ENCODE assay signal across 8 mouse cellular contexts in genomic region chr7:4619979-4620378, GRCm38 (mm10). TPM values are rescaled to one million over a fixed set of nuclear protein-coding genes. Genes with fewer than 3 reads are reported as not detected.
A peak's percentile ranks its signal among the peaks of the same experiment; 100 is the strongest.
DNase-seq lines count a peak whose midpoint lies in the region; ATAC-seq lines count a peak whose summit lies in the region.

No protein-coding gene starts in this region.

- no peak overlapping the region for H3K27ac ChIP-seq in forebrain, embryonic 16.5 days (ENCODE audit: low read length)

- no peaks in the 10 kb centered on the region for H3K9me3 ChIP-seq in forebrain, embryonic 16.5 days (ENCODE audit: control insufficient read depth, low read length)

- no peak overlapping the region for H3K4me3 ChIP-seq in forebrain, embryonic 16.5 days (replicated peaks; ENCODE audit: low read length)

- peak; percentile 87 for ATAC-seq in common myeloid progenitor, adult 5-6 weeks (replicated peaks; ENCODE audit: low read depth, poor library complexity, severe bottlenecking)
- no peak for ATAC-seq in forebrain, embryonic 16.5 days

- DNase-seq in heart, postnatal 14 days, result peak; percentile 51 to 64
- no peak for DNase-seq in heart, adult 9 months (ENCODE audit: low spot score in 2 of 2)
- peak; percentile 51 for DNase-seq in CD4-positive helper T cell, adult 2 months (ENCODE audit: low read depth, low spot score)
- DNase-seq in liver, result peak; percentile 75
- no peak for DNase-seq in frontal cortex, postnatal 14 days (ENCODE audit: low spot score in 2 of 2)
- DNase-seq in left cerebral cortex, adult 9 months (ENCODE audit: low spot score in 2 of 2), result no peak

- no peaks in the 10 kb centered on the region for H3K4me1 ChIP-seq in forebrain, embryonic 16.5 days (replicated peaks; ENCODE audit: control insufficient read depth, insufficient read depth, low read length)

- H3K27me3 ChIP-seq in forebrain, embryonic 16.5 days (replicated peaks; ENCODE audit: control insufficient read depth, insufficient read depth, low read length), result no peaks in the 10 kb centered on the region

- H3K36me3 ChIP-seq in forebrain, embryonic 16.5 days (ENCODE audit: control insufficient read depth, insufficient read depth), result no peaks in the 10 kb centered on the region

- intact Hi-C loops in heart, postnatal 14 days (cut with DNase I), result loop anchor here (5.0 to 10.0 kb wide), 2 partner anchors 172 to 325 kb away; partner anchors contain the start of gene Rpl28

- H3K9ac ChIP-seq in forebrain, embryonic 16.5 days (replicated peaks; ENCODE audit: low read depth, low read length), result no peak overlapping the region

- no peak overlapping the region for H3K4me2 ChIP-seq in forebrain, embryonic 16.5 days (ENCODE audit: low read length)

- 42% methylated on average over 1 of the region's 1 CpGs for WGBS in forebrain, embryonic 16.5 days

RNA-seq across cellular contexts. Expression of gene Tmem86b, which starts 11.2 kb away (rescaled TPM):
- total RNA-seq in heart, postnatal 14 days (2021), result 1 to 10 TPM; 6.8 to 7.4 TPM
- 8.6 and 18.7 TPM in 2 replicates for total RNA-seq in common myeloid progenitor, adult 5-6 weeks (2017)
- 2.0 and 2.9 TPM in 2 replicates for polyA plus RNA-seq in forebrain, embryonic 16.5 days (2015; fragmentation: Nextera tagmentation; extraction: Ambion mirVana)

RNA-seq across cellular contexts. Expression of gene Ptprh, which starts 16.1 kb away (rescaled TPM):
- not detected for total RNA-seq in heart, postnatal 14 days (2021)
- total RNA-seq in common myeloid progenitor, adult 5-6 weeks (2017), result not detected in 2 replicates
- 0.63 and 0.70 TPM in 2 replicates for polyA plus RNA-seq in forebrain, embryonic 16.5 days (2015; fragmentation: Nextera tagmentation; extraction: Ambion mirVana)

RNA-seq across cellular contexts. Expression of gene Ppp6r1, which starts 38.8 kb away (rescaled TPM):
- total RNA-seq in heart, postnatal 14 days (2021), result 10 to 100 TPM; 73.7 to 78.8 TPM
- 142 and 149 TPM in 2 replicates for total RNA-seq in common myeloid progenitor, adult 5-6 weeks (2017)
- 7.6 and 7.8 TPM in 2 replicates for polyA plus RNA-seq in forebrain, embryonic 16.5 days (2015; fragmentation: Nextera tagmentation; extraction: Ambion mirVana)

Comparison
In these comparisons a context has a peak if more than half of its experiments do, and no peak if none do; other contexts are left out.
1. DNase-seq: peak in heart, postnatal 14 days (2 of 2), CD4-positive helper T cell, adult 2 months (single experiment) and liver (single experiment); none in heart, adult 9 months (0 of 2), frontal cortex, postnatal 14 days (0 of 2) and left cerebral cortex, adult 9 months (0 of 2).